Mouse (Mus musculus) layer of hippocampus, adult 9-11 months (tissue): ENCODE data around the gene Smarcc2.
"Not testable (repeated sequence)": the region's sequence is repeated elsewhere in the genome, so short reads cannot be mapped to it uniquely, and the experiment has no call there.

Experiments
- DNase-seq: peaks from one replicate; pipeline ENCODE4 v3.0.0; 2022

Smarcc2 gene

GRCm38 (mm10) chr10:128442718-128443117 is 16.3 kb upstream of the Smarcc2 start:
- no peak for DNase-seq

DNA sequence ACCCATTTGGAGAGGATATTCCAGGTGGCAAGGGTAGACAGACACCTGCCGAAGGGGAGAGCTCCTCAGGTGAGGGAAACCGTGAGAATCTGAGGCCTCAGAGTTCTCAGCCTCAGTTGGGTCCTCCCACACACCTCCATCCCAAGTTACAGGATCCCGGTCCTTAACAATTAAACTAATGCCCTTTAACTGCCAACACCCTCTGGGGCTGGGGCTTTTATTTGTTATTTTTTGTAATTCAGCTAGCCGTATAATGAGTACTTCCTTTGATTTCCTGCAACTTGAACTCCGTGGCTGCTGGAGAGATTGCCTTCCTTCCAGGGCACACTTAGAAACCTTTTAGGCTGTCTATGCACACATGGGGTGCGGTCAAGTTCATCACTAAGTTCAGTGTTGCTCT is 14.7 kb upstream of the Smarcc2 start:
- no peak for DNase-seq

GRCm38 (mm10) chr10:128445407-128445806 is 13.6 kb upstream of the Smarcc2 start:
- DNase-seq: no peak

- no peak for DNase-seq
These were observed 8.0 kb upstream of the Smarcc2 start for GRCm38 (mm10) chr10:128451014-128451413.

DNA sequence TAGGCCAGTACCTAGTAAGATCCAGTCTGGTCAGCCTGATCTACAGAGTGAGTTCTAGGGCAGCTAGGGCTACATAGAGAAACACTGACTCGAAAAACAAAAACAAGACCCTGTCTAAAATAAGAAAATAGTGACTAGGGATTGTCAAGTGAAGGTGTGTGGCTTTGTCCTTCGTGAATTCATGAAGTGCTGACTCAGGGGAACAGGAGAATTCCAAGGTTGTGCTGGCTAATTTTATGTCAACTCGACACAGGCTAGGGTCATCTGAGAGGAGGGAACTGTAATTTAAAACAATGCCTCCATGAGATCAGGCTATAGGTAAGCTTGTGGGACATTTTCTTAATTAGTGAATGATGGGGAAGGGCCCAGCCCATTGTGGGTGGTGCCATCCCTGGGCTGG is 4.6 kb upstream of the Smarcc2 start:
- DNase-seq: no peak

- DNase-seq: peak; percentile 66
These were observed 3.8 kb upstream of the Smarcc2 start for GRCm38 (mm10) chr10:128455280-128455679.

DNA sequence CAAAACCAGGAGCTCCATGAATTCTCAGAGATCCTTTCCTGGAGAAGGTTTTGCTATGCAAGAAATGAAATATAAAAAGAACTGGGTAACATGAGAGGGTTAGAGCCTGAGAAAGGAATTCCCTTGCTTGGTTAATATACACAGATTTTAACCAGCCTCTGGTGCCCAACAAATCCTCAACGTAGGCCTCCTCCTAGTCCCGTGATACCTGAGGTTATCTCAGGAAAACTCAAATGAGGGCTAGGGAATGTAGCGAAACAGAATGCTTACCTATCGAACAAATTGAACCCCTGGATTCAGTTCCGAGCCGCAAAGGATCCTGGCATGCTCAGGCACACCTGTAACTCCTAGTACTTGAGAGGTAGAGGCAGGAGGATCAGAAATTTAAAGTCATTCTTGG is 1.4 kb upstream of the Smarcc2 start:
- no peak for DNase-seq

GRCm38 (mm10) chr10:128458348-128458718 is 715 bp upstream of the Smarcc2 start:
- peak; percentile 79 for DNase-seq

GRCm38 (mm10) chr10:128459409-128460269 is 591 bp downstream of the Smarcc2 start:
- no peak for DNase-seq

GRCm38 (mm10) chr10:128460270-128460630 is 1.2 kb downstream of the Smarcc2 start:
- DNase-seq: no peak

DNA sequence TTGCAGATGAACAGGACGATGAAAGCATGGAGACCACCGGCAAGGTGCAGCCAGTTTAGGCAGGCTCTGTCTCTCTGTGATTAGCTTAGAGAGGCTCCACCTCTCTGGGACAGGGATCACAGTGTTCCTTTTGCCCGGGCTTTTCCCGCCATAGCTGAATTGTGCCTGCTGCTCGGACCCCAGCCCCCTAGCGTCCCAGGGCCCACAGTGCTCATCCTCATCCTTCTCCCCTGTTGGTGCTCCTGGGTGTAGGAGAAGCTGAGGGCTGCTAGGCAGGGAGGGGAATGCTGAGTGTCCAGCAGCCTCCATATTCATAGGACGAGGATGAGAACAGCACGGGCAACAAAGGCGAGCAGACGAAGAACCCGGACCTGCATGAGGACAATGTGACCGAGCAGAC is 15.3 kb downstream of the Smarcc2 start:
- DNase-seq: no peak

- no peak for DNase-seq
These were observed 27.3 kb downstream of the Smarcc2 start for GRCm38 (mm10) chr10:128486370-128486769.

DNA sequence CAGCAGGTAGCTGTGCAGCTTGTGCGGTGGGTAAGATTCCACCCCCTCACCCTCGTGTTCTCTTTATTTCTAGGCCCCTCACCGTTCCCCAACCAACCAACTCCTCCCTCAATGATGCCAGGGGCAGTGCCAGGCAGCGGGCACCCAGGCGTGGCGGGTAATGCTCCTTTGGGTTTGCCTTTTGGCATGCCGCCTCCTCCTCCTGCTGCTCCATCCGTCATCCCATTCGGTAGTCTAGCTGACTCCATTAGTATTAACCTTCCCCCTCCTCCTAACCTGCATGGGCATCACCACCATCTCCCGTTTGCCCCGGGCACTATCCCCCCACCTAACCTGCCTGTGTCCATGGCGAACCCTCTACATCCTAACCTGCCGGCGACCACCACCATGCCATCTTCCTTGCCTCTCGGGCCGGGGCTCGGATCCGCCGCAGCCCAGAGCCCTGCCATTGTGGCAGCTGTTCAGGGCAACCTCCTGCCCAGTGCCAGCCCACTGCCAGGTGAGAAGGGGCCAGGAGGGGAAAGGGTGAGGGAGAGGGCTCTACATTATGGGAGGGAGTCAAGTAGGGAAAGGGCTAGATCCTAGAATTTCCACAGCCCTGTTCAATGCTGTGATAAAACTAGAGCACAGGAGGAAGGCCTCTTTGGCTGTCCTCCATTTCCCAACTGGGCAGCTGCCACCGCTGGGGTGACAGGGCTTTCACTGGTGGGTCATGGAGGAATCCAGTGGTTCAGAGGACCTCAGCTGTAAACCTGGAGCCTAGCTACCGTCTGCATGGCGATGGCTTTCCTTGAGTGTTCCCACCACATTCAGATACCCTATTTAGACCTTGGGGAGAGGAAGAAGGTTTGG is 29.0 kb downstream of the Smarcc2 start:
- DNase-seq: no peak

GRCm38 (mm10) chr10:128488776-128489175 is 29.7 kb downstream of the Smarcc2 start:
- no peak for DNase-seq

- peak; percentile 40 for DNase-seq
These were observed 30.3 kb downstream of the Smarcc2 start for GRCm38 (mm10) chr10:128489380-128489779.

- DNase-seq: no peak
These were observed 30.7 kb downstream of the Smarcc2 start for GRCm38 (mm10) chr10:128489785-128490184.

GRCm38 (mm10) chr10:128490232-128490631 is 31.2 kb downstream of the Smarcc2 start:
- peak; percentile 54 for DNase-seq

- DNase-seq: no peak
These were observed 31.9 kb downstream of the Smarcc2 start for GRCm38 (mm10) chr10:128490912-128491311.

DNA sequence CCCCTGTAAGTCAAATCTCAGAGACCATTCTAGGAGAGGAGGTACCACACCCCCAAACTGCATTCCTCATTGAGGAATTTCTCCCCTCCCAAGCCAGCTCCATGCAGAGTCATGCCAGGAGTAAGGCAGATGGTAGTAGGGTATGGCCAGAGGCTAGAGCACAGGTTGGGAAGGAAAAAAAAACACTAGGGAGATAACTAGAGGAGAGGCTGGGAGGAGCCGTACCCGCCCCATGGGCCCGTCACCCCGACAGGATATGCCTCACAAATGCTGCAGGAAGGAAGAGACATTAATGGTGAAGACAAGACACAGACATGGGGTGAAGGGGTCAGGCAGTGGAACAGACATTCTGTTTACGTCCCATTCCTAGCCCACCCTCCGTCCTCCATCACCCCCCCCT is 32.4 kb downstream of the Smarcc2 start:
- no peak for DNase-seq

DNA sequence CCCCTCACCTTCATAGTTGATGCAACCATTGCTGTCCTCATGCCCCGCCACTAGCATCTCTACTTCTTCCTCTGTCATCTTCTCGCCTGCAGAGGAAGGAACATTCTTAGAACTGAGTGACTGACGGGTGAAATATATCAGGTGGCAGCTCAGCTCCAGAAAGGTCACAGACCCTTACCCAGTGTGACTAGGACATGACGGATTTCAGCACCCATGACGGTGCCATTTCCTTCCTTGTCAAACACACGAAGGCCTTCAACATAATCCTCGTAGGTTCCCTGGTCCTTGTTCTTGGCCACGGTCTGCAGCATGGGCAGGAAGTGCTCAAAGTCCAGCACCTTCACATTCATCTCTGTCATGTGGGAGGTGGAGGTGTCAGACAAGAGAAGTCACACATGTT is 33.0 kb downstream of the Smarcc2 start:
- not testable (repeated sequence) for DNase-seq

DNA sequence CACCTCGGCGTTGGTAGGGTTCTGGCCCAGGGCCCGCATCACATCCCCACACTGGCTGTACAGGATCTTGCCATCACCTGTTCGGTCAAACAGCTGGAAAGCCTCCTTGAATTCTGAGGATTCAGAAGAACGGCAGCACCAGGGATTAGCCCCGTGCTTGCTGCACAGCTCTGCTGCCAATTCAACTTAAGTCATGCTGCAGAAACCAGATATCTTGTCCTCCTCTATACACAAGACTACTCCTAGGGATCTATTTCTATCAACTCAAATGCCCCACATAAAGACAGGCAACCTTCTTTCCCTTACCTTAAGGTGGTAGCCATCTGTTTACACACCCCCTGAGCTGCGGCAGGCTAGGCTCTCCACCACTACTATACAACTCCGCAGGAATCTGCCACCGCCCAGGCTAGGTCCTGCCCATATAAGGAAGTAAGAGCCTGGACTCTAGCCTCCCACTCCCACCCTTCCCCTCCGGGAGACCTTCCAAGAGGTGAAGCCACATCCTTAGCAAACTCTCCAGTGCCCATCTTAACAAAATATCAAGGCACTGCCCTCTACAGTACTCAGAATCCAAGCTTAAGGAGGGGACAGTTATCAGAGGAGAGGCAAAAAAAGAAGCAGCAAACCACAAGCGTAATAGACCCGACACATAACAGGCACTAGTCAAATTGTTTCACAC is 33.7 kb downstream of the Smarcc2 start:
- peak; percentile 61 for DNase-seq

DNA sequence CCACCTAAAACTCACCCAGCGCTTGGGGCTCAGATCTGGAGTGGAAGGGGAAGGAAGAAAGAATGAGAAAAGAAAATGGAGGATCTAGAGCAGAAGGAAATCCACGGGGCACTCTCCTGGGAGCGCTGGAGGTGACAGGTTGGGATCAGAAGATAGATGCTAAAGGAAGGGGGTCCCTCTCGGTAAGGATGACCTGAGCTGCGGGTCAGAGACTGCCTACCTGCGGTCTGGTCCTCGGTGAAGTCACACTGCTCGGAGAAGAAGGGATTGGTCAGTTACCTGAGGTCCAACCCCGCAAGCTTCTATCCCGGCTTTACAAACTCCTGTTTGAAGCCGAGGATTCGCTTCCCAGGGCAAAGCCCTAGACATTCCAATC is 34.3 kb downstream of the Smarcc2 start:
- DNase-seq: no peak
